Mouse (Mus musculus): ENCODE data around the gene Sap30bp. TPM values are rescaled to one million over a fixed set of nuclear protein-coding genes. Genes with fewer than 3 reads are reported as not detected.

Gene Sap30bp
- total RNA-seq, 2 experiments from 2014 or later, result 25.7 to 29.0 TPM

DNA sequence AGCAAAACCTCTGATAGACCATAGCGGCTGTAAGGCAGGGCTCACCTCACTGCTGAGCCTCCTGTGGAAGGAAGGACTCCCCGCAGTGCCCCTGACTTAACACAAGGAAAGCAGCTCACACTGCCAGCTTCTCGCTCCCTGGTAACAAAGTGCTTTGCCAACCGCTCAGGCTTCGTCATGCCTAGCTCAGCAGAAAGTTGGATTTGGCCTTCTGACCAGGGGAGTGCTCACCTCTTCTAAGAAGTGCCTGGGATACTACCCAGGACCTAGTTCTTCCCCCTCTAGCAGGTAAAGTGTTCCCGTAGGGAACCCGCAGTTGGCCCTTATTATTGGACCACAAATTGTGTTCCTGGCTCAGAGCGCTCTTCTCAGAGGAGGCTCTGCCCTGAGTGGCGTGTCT is 25.9 kb downstream of the Sap30bp start:
- no peak for DNase-seq

DNA sequence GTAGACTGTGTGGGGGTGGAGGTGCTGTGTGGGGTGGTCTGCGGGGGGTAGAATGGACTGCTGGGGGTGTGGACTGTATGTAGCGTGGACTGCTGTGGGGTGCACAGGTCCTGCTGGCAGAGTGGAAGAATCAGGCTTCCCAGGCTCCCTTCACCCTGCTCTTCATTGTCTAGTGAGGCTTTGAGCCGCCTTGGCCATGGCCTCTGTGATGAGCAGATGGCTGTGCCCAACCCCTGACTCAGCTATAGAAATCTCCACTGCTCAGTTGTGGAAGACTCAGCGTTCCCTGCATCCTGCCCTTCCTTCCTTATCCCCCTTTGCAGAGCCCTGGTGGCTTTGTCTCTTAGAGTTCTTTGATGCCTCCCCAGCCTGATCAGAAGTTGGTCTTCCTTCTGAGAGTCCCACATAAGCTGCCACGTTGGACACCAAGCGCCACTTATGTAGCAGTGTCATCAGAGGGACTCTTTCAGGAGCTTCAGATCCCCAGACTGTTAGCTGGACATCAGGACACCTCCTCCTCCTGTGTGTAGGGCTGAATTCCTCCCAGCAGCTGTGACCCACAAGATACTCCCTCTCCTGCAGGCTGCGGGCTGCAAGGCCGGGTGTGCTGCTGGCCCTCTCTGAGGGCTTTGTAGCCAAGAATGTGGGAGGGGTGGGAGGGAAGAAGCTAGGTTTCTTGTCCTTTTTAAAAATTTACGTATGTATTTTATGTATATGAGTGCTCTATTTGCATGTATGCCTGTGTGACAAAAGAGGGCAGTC is 29.8 kb downstream of the Sap30bp start:
- no peak for DNase-seq

DNA sequence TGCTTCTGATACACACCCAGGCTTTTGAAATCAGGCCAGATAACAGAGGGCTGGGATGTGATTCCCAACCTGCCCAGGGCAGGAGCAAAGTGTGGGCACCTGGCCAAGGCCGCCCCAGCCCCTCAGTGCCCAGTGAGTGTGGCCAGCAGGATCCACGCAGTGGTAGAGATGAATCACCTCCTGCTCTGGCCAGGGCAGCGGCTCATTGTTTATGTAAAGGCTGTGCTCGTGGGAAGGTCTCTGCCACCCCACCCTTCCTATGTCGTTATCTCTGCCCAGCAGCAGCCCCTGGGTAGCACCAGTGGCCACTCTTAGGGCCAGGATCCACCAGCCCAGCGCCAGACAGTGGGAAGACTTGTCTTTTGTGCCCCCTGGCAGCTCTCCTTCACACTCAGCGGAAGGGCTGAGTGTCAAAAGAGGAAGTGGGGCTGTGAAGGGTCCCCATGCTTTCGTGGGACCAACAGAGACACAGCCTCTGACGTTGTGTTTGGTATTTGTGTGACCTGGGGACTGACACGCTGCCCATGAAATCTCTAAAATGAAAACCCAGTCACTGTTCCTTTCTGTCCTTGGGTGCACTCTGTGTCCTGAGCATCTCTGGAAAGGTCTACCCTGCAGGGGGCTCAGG is 32.0 kb downstream of the Sap30bp start:
- peak; percentile 66 for DNase-seq

DNA sequence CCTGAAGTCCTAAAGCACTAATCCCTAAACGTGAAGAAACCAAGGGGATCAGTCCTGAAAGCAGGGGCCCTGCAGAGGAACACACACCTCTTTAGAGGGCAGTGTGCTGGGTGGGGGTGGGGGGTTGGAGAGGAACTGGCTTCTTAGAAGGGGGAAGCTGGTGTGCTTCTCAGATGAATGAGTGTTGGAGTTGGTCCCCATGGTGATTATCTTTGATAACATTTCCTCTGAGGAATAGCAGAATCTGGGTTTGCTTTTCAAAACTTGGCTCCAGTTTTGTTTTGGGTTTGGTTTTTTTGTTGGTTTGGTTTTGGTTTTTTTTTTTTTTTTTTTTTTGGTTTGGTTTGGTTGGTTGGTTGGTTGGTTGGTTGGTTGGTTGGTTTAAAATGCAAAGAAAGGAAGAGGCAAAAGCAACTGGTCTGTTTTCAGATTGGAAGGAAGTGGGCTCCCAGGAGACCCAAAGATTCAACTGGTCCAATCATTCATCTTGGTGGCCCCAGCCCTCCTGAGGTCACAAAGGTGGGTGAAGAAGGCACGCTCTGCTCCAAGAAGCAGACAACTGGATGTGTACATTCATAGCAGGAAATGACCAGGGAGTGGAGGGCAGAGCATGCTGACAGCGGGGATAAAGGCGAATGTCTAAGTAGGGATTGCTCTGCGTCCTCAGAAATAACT is 35.8 kb downstream of the Sap30bp start:
- no peak for DNase-seq

DNA sequence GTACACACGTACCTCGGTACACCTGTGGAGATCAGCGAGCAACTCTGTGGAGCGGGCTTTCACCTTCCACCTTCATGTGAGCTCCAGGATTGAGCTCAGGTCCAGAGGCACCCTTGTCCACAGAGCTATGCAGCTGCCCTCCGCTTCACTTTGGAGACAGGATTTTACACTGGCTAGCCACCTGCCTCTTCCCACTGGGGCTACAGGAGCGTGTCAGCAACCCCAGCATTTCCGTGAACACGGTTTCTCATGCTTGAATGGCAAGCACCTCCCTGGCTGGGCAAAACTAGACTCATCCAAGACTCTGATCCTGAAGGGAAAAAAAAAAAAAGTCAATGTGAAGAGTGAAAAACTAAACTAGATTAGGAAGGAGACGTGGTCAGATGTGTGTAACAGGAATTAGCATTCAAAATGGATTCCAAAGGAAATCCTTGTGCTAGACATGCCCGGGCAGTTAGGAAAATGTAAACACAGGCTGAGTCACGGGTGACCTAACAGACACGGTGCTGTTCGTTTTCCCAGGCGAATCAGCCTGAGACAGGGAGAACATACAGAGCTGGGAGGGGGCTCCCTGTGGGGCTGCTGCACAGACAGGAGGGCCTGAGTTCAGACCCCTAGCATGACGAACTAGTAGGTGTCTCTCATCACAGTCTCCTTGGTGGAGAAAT is 37.1 kb downstream of the Sap30bp start:
- no peak for DNase-seq

DNA sequence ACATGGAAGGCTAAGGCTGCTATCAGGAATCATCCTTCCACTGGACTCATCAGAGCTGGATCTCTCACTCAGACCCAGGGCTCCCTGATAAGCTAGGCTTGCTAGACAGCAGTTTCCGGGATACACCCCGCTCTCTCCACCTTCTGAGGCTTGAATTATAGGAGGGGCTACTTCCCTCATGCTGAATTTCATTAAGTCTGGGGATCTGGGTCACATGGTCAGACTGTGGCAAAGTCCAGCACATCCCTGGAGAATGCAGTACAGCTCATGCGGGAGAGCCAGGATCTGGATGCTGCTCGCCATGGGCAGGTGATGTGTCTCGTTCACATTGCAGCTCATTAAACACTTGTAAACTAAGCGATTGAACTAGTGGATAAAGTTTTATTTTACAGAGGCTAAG is 37.9 kb downstream of the Sap30bp start:
- no peak for DNase-seq

DNA sequence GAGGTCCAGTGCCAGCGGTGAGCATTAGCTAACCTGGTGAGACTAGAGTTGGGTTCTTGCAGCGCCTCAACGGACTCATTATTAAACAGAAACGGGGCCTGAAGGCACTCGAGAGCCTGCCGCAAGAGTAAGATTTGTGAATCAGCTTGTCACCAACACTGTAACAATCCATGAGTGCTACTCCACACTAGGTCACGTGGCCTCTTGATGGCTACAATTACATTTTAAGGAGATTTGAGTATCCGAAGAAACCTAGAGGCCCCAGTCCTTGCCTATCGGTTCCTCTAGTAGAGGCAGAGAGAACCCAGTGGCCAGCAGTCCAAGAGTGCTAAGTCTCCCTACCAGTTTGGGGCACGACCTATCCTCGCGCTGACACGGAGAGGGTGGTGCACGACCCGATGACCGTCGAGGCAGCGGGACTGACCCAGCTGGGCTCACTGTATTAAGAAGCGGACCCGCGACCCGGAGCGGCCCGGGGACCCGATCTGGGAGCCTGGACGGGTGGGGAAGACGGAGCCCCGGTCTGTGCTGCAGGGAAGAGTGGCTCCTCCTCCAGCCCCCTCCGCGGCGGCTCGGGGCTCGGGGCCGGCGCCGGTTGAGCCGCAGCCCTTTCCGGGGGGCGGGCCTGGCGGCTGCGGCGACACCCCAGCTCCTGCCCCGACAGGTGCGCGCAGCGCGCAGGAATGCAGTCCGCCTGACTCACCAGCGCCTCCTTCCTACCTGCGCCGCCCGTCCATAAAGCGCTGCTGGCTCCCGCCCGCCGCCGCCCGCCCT is 41.4 kb downstream of the Sap30bp start, which contains the start of gene Itgb4:
TSS of gene Itgb4 (plus strand) at position 401 of the 774 bp plus-strand sequence.
- peak; percentile 35 for DNase-seq

DNA sequence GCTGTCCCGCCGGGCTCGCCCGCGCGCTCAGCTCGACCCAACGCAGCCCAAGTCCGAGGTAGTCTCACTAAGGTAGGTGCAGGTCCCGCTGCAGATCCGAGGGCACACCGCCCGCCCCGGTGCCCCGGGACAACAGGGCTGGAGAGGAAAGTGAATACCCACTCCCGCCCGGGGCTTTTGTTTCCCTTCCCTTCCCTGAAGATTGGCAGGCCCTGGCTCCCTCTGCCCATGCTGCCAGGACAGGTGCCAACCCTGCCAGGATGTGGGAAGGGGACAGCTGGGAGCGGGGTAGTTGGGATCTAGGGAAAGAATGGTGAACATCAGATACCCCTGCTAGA is 42.0 kb downstream of the Sap30bp start:
- DNase-seq, result no peak

DNA sequence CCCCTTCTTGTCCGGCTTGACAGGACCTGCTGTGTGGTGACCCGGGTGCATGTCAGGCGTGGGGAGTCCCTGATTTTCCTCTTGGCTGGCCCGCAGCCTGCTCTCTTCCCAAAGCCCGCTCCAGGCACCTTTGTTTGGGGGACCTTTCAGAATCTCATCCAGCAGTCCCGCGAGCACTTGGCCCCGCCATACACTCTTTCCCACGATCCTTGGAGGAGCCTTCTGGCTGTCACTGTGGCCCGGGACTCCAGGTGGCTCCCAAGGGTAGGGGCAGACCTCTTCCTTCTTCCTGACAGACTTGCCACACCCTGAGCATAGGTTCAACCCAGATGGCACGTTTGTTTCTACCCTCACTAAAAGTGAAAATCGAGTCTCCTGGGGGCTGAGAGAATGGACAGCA is 42.5 kb downstream of the Sap30bp start:
- DNase-seq, result no peak

DNA sequence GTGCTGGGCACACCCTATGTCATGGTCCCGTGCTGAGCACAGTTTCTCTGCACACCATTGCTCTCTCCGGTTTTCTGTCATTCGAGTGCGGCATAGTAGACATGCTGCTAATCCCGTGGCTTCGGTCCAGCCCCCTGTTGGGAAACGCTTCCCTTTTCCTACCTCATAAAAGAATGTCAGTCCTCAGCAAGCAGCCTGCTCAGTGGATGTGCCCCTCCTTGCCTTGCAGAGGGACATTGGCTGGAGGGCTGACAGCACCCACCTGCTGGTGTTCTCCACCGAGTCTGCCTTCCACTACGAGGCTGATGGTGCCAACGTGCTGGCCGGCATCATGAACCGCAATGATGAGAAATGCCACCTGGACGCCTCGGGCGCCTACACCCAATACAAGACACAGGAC is 49.4 kb downstream of the Sap30bp start:
- no peak for DNase-seq

DNA sequence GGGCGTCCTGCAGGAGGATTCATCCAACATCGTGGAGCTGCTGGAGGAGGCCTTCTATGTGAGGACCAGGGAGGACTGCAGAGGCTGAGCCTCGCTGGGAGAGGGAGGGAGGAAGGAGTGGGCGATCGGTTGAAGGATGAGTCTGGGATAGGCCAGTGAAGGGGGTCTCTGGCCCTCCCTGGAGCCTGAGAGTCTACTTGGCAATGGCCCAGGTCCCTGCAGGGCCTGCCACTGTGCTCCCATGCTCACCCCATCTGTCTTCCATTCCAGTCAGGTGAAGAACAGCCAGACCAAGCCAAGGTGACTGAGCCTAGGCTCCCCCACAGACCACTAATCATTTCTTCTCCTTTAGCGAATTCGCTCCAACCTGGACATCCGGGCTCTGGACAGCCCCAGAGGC is 50.2 kb downstream of the Sap30bp start:
- DNase-seq, result no peak

DNA sequence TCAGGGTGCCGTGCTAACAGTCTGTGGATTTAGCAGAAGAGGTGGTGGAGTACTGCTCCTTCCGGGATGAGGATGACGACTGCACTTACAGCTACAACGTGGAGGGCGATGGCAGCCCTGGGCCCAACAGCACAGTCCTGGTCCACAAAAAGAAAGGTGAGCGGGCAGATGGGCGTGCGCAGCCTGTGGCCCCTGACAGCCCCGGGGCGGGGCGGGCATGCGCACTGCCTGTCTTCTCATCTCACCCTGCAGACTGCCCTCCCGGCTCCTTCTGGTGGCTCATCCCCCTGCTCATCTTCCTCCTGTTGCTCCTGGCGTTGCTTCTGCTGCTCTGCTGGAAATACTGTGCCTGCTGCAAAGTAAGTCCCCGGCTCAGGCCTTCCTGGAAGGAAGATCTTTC is 56.6 kb downstream of the Sap30bp start:
- no peak for DNase-seq

DNA sequence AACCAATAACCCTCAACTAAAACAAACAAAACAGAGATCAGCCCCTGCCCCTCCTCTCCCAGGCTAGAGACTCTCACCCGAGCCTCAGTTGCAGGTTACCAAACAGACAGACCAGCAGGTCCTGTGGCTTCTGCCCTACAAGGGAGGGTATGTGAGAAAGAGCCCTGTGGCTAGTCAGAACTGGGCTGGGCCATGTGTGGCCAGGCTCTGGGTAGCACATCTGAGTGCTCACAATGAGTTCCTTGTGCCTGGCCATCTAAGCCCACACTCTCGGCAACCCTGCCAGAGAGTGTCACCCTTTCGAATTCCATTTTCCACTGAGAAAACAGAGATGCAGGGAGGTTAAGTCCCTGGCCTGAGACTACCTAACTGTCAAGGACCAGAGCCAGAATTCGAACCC is 59.0 kb downstream of the Sap30bp start:
- DNase-seq, result no peak

DNA sequence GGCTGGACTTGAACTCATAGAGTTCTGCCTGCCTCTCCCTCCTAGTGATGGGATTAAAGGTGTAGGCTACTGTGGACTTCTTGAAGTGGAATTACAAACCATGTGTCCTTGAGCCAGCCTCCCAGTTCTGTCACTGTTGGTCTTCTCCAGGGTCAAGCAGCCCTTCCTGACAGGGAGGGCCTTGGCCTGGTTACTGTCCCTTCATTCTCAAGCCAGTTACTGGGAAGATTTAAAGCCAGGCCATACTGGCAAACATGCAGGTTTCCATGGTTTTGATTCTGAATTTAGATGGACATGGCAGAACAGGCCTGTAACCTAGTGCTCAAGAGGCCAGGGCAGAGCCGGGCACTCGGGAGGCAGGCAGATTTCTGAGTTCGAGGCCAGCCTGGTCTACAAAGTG is 62.2 kb downstream of the Sap30bp start:
- no peak for DNase-seq

DNA sequence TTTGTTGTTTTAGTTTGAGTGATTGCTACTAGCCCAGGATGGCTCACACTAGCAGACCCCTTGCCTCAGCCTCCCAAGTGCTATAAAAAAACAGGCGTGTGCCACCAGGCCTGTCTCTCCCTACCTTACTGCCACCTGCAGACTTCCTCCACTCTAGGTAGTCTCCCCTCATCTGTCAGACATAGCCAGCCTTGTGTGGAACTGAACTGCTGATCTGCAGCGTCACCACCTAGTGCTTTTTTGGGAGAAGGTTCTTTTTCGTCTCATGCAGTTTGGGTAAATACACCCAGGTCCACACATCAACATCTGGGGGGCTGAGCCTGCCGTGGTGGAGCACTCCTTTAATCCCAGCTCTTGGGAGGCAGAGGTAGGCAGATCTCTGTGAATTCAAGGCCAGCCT is 64.0 kb downstream of the Sap30bp start:
- no peak for DNase-seq

DNA sequence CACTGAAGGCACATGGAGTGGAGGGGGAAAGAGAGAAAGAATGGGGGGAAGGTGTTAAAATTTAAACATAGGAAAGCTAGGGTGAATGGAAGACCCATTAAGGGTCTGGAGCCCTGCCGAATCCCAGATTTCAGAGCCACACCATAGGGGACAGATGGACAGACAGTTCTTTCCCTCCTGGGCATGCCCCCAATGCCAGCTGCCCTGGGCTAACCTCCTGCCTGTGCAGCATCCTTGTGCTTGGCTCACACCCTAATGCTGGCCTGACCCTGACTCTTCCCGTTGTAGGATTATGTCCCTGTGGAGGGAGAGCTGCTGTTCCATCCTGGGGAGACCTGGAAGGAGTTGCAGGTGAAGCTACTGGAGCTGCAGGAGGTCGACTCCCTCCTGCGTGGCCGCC is 64.6 kb downstream of the Sap30bp start:
- no peak for DNase-seq

DNA sequence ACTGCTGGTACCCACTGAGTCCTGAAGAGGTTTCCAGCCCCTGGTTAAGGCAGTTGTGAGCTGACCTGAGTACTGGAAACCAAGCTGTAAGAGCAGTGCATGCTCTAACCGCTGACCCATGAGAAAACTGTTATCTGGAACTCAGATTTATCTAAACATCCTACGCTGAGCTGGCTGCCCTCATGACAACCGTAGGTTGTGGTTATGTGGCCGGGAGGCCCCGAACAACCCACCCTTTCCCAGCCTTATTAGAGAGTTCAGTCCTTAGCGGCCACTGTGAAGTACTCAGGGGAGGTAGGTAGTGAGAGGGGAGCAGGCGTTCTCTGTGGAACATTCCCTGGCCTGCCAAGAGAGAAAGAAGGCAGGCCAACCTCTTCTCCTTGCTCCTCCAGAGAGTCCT is 65.9 kb downstream of the Sap30bp start:
- DNase-seq, result no peak

DNA sequence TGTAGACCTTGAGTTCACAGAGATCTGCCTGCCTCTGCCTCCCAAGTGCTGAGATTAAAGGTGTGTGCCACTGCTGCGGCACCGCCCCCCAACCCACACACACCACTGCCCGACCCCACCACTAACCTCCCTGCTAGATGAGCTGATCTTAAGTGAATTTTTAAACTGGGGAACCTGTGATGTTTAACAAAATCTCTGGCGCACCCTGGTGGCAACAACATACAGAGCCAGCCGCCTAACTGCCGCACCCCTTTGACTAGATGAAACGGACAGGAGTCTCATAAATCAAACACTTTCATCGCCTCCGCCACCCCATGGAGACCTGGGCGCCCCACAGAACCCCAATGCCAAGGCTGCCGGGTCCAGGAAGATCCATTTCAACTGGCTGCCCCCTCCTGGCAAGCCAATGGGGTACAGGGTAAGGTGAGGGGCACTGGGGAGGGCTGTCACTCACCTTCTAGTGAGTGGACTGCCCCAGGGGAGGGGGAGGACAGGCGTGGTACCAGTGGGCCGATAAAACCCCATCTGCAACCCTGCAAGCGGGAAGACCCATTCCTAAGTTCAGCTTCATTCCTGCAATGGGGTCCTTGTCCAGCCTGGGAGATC is 66.6 kb downstream of the Sap30bp start:
- DNase-seq, result peak; percentile 83

DNA sequence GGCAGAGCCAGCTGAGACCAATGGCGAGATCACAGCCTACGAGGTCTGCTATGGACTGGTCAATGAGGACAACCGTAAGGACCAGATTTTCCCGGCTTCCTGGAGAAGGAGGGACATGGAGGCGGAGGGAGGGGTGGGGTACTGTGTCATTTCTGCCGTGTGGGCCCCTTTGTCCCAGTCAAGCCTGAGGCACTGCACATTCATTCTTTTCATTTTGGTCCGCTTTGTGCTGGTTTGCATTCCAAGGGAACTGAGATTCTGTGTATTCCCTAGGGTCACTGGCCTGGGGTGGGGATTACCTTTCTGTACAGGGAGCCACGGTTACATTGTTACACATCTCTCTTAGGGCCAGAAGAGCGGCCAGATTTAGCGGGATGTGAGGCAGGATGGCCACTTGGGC is 67.5 kb downstream of the Sap30bp start:
- DNase-seq, result no peak

DNA sequence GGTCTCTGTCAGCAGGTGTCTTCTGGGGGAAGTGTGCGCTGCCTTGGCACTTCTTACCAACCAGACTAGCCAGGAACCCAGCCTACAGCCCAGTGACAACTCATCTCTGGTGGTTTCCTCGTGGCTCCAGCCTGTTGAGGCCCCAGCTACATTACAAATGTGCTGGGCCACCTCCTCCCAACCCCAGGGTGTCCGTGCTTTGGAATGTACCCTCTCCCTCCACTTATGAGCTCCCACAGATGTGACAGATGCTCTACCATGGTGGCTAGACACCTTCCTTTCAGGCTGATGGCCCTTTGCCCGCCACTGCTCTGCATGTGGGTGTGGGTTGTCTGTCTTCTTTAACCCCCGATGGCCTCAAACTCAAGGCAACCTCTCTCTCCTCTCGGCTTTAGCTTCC is 68.6 kb downstream of the Sap30bp start:
- no peak for DNase-seq

DNA sequence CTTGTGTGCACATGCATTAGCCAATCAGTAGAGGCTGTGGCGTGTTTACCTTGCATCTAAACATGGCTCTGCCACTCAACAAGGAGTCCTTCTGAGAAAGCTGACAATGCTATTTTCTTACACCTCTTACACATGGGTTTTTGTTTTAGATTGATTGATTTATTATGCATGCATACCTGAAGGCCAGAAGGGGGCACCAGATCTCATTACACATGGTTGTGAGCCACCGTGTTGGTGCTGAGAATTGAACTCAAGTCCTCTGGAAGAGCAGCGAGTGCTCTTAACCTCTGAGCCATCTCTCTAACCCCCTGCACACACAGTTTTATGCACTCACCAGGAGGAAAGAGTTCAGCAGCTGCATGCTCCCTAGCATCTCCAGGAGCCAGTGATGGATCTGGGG is 69.8 kb downstream of the Sap30bp start:
- DNase-seq, result no peak

DNA sequence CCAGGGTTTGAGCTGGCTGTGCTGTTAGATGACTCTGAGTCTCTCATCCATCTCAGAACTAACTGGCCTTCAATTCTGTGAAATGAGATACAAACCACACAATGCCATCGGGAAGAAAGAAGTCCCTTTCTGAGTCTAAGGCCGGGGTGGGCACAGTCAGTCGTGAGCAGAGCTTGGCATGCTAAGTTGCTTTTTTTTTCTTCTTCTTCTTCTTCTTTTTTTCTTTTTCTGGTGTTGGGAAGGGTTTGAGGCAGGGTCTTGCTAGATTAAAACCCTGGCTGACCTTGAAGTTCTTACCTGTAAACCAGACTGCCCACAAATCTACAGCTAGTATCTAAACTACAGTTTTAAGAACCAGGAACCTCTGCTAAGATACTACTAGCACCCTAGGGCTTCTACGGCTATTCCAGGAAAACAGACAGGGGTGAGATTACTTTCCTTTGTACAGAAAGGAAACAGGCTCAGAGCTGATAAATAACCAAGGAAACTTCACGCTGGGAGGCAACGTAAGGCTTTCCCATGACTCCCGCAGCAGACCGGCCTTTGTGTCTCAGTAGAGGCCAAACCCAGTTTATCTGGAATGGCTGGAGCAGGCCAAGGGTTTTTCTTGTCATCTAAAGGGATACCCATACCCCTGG is 71.2 kb downstream of the Sap30bp start:
- no peak for DNase-seq
